Mouse (Mus musculus) heart, postnatal 14 days (tissue): ENCODE results near the gene Ncam2. TPM values are rescaled to one million over a fixed set of nuclear protein-coding genes. Genes with fewer than 3 reads are reported as not detected.
A peak's percentile ranks its signal among the peaks of the same experiment; 100 is the strongest.
"Not testable (repeated sequence)": the region's sequence is repeated elsewhere in the genome, so short reads cannot be mapped to it uniquely, and the experiment has no call there.

ENCODE experiments used
- DNase-seq, 2 experiments: peaks; one replicate each; pipeline ENCODE4 v3.0.0; 2021 to 2022
- intact Hi-C: fragments of 180-260 bp; cut with DNase I; formaldehyde crosslinking; loops from one replicate; pipeline ENCODE4 v1.15.1; 2025
- total RNA-seq, 2 experiments: library from RNA; stranded (reverse); gene quantifications; 2 replicates each; pipeline ENCODE4 v1.2.3; 2021

Ncam2 gene
- total RNA-seq, 2 experiments from 2014 or later = 0.07 to 0.10 TPM

GRCm38 (mm10) chr16:81284859-81285837 is 84.7 kb downstream of the Ncam2 start:
- no peak for DNase-seq
- intact Hi-C loops = loop anchor here (2.0 kb wide), 1 partner anchor 82 kb away; no protein-coding TSS in a partner anchor

GRCm38 (mm10) chr16:81285882-81286281 is 85.4 kb downstream of the Ncam2 start:
- no peak for DNase-seq
- intact Hi-C loops = loop anchor here (2.0 kb wide), 1 partner anchor 83 kb away; no protein-coding TSS in a partner anchor

- intact Hi-C loops = no loop called here
- DNase-seq = no peak
These were observed 103.3 kb downstream of the Ncam2 start for GRCm38 (mm10) chr16:81303806-81304205.

GRCm38 (mm10) chr16:81309215-81309614 is 108.7 kb downstream of the Ncam2 start:
- DNase-seq = no peak
- intact Hi-C loops = no loop called here

GRCm38 (mm10) chr16:81319037-81319436 is 118.5 kb downstream of the Ncam2 start:
- intact Hi-C loops = no loop called here
- no peak for DNase-seq

- peak; percentile 12 to 30 for DNase-seq
- intact Hi-C loops = no loop called here
These were observed 130.0 kb downstream of the Ncam2 start for GRCm38 (mm10) chr16:81330539-81330938.

- no peak for DNase-seq
- intact Hi-C loops = no loop called here
These were observed 165.4 kb downstream of the Ncam2 start for GRCm38 (mm10) chr16:81365901-81366300.

- no peak for DNase-seq
- intact Hi-C loops = no loop called here
These were observed 173.7 kb downstream of the Ncam2 start for GRCm38 (mm10) chr16:81374234-81374633.

GRCm38 (mm10) chr16:81380434-81380833 is 179.9 kb downstream of the Ncam2 start:
- no peak for DNase-seq
- intact Hi-C loops = no loop called here

- no peak for DNase-seq
- intact Hi-C loops = no loop called here
These were observed 188.1 kb downstream of the Ncam2 start for GRCm38 (mm10) chr16:81388646-81389045.

GRCm38 (mm10) chr16:81434559-81434958 is 234.1 kb downstream of the Ncam2 start:
- DNase-seq = no peak

GRCm38 (mm10) chr16:81437091-81437867 is 236.8 kb downstream of the Ncam2 start:
- intact Hi-C loops = no loop called here
- DNase-seq = peak in 1 of 2 experiments; percentile 3

More at GRCm38 (mm10) chr16:81434559-81434958, 234.1 kb downstream of the Ncam2 start:
- intact Hi-C loops = no loop called here

- no peak for DNase-seq
- intact Hi-C loops = no loop called here
These were observed 237.4 kb downstream of the Ncam2 start for GRCm38 (mm10) chr16:81437868-81438249.

- DNase-seq = no peak
- intact Hi-C loops = no loop called here
These were observed 250.4 kb downstream of the Ncam2 start for GRCm38 (mm10) chr16:81450851-81451250.

GRCm38 (mm10) chr16:81452988-81453387 is 252.5 kb downstream of the Ncam2 start:
- DNase-seq = no peak
- intact Hi-C loops = no loop called here

- DNase-seq = no peak
- intact Hi-C loops = no loop called here
These were observed 254.0 kb downstream of the Ncam2 start for GRCm38 (mm10) chr16:81454472-81454871.

GRCm38 (mm10) chr16:81462731-81463130 is 262.2 kb downstream of the Ncam2 start:
- peak in 1 of 2 experiments; percentile 7 for DNase-seq
- intact Hi-C loops = not testable (repeated sequence)

GRCm38 (mm10) chr16:81472925-81473324 is 272.4 kb downstream of the Ncam2 start:
- intact Hi-C loops = no loop called here
- DNase-seq = no peak

GRCm38 (mm10) chr16:81481058-81481457 is 280.6 kb downstream of the Ncam2 start:
- DNase-seq = no peak
- intact Hi-C loops = no loop called here

GRCm38 (mm10) chr16:81496111-81496510 is 295.6 kb downstream of the Ncam2 start:
- intact Hi-C loops = no loop called here

GRCm38 (mm10) chr16:81502578-81502977 is 302.1 kb downstream of the Ncam2 start:
- intact Hi-C loops = no loop called here
- no peak for DNase-seq

More at GRCm38 (mm10) chr16:81496111-81496510, 295.6 kb downstream of the Ncam2 start:
- no peak for DNase-seq
